Mouse (Mus musculus) intestine, postnatal 0 days (tissue): ENCODE measurements around the gene B4galt2. TPM values are rescaled to one million over a fixed set of nuclear protein-coding genes. Genes with fewer than 3 reads are reported as not detected.

Experiments
- ATAC-seq: fragments of 200-750 bp; cut with Nextera tagmentation; 2 replicates; pipeline ENCODE4 v1.8.0; 2017; ENCODE audit warnings: mild to moderate bottlenecking, moderate TSS enrichment, moderate library complexity
- H3K27ac ChIP-seq: fragments of 300-500 bp; sonication (generic); 2 replicates; pipeline ENCODE4 v1.5.1; 2014; ENCODE audit warnings: mild to moderate bottlenecking, low read depth, low read length, moderate library complexity
- H3K27me3 ChIP-seq: fragments of 300-500 bp; sonication (generic); replicated peaks from 2 replicates; pipeline ENCODE4 v1.6.1; 2014; ENCODE audit warnings: low read length, mixed read lengths; ENCODE audit not compliant: control insufficient read depth, insufficient read depth
- H3K36me3 ChIP-seq: fragments of 300-500 bp; sonication (generic); 2 replicates; pipeline ENCODE4 v1.6.1; 2014; ENCODE audit warnings: mild to moderate bottlenecking, moderate library complexity; ENCODE audit not compliant: control insufficient read depth, insufficient read depth
- H3K4me1 ChIP-seq: fragments of 300-500 bp; sonication (generic); replicated peaks from 2 replicates; pipeline ENCODE4 v1.6.1; 2014; ENCODE audit warnings: antibody characterized with exemption, low read length, mixed read lengths; ENCODE audit not compliant: control insufficient read depth, insufficient read depth
- H3K4me2 ChIP-seq: fragments of 300-500 bp; sonication (generic); replicated peaks from 2 replicates; pipeline ENCODE4 v1.6.1; 2014; ENCODE audit warnings: low read depth, mild to moderate bottlenecking, moderate library complexity
- H3K4me3 ChIP-seq: fragments of 300-500 bp; sonication (generic); 2 replicates; pipeline ENCODE4 v1.5.1; 2014; ENCODE audit warnings: low read depth, low read length
- H3K9ac ChIP-seq: fragments of 300-500 bp; sonication (generic); 2 replicates; pipeline ENCODE4 v1.6.1; 2014; ENCODE audit warnings: mild to moderate bottlenecking, low read depth, low read length
- H3K9me3 ChIP-seq: fragments of 300-500 bp; sonication (generic); 2 replicates; pipeline ENCODE4 v1.6.1; 2016; ENCODE audit warnings: mixed run types; ENCODE audit not compliant: control insufficient read depth
- CTCF ChIP-seq: sonication (generic); IDR thresholded peaks from 2 replicates; pipeline ENCODE4 v1.5.1; 2016; ENCODE audit warnings: low read depth, mild to moderate bottlenecking, control low read depth, antibody characterized with exemption, moderate library complexity
- WGBS: fragments of 180-500 bp; shearing (Covaris S2); extraction: QIAGEN DNeasy Blood & Tissue Kit; methylation state at CpG from one replicate; pipeline ENCODE4 v1.1.7; 2014; 5-methylcytosine and 5-hydroxymethylcytosine counted together
- polyA plus RNA-seq: library from polyadenylated mRNA; unstranded; fragments of >200 nt; fragmentation: Nextera tagmentation; extraction: Ambion mirVana; gene quantifications from 2 replicates; pipeline ENCODE4 v1.2.1, GENCODE M21; 2015

The B4galt2 gene
- polyA plus RNA-seq, 1 experiment from 2014 or later, result 8.7 TPM

- Histone ChIP-seq H3K4me3 (no peak overlapping the region), H3K4me1 (peaks cover 3% of the 10 kb centered on the region; the same call in 1 of the 2 replicates), H3K36me3 (no peaks in the 10 kb centered on the region), H3K9me3 (no peaks in the 10 kb centered on the region), H3K27me3 (no peaks in the 10 kb centered on the region), H3K9ac (no peak overlapping the region), H3K27ac (no peak overlapping the region), H3K4me2 (no peak overlapping the region)
- 74% methylated on average over 8 of the region's 8 CpGs for WGBS
- ATAC-seq, result no peak
- no peak for TF ChIP-seq CTCF
These were observed 54.6 kb downstream of the B4galt2 start for GRCm38 (mm10) chr4:117828572-117829145.

Other genes with a start within 250 kb of the B4galt2 start
- gene Dmap1, start 201.2 kb downstream of the B4galt2 start, polyA plus RNA-seq, result 22.1 and 22.7 TPM in 2 replicates
- not detected in 2 replicates for gene Gm12845, start 159.1 kb downstream of the B4galt2 start, polyA plus RNA-seq
- not detected in 2 replicates for gene Klf17, start 117.8 kb downstream of the B4galt2 start, polyA plus RNA-seq
- gene Slc6a9, start 49.0 kb downstream of the B4galt2 start, polyA plus RNA-seq, result 4.9 and 5.8 TPM in 2 replicates
- gene Ccdc24, start 10.9 kb downstream of the B4galt2 start, polyA plus RNA-seq, result 0.64 and 0.80 TPM in 2 replicates
- gene Atp6v0b, start 3.8 kb upstream of the B4galt2 start, polyA plus RNA-seq, result 441 and 442 TPM in 2 replicates
- 5.0 and 5.5 TPM in 2 replicates for gene Dph2, start 8.5 kb upstream of the B4galt2 start, polyA plus RNA-seq
- 15.8 and 18.2 TPM in 2 replicates for gene Ipo13, start 31.5 kb upstream of the B4galt2 start, polyA plus RNA-seq
- gene Artn, start 46.3 kb upstream of the B4galt2 start, polyA plus RNA-seq, result 1.2 and 1.3 TPM in 2 replicates